Mouse (Mus musculus) kidney, embryonic 16.5 days (tissue): ENCODE data around the gene Usp39. TPM values are rescaled to one million over a fixed set of nuclear protein-coding genes. Genes with fewer than 3 reads are reported as not detected.

Source experiments
- ATAC-seq: fragments of 200-750 bp; cut with Nextera tagmentation; 2 replicates; pipeline ENCODE4 v1.8.0; 2017; ENCODE audit warnings: moderate TSS enrichment; ENCODE audit not compliant: low FRiP score, low TSS enrichment
- H3K27ac ChIP-seq: fragments of 300-500 bp; sonication (generic); 2 replicates; pipeline ENCODE4 v1.5.1; 2014; ENCODE audit warnings: low read length
- H3K27me3 ChIP-seq: fragments of 300-500 bp; sonication (generic); 2 replicates; pipeline ENCODE4 v1.6.1; 2014; ENCODE audit warnings: low read length, control low read depth, mixed read lengths; ENCODE audit not compliant: insufficient read depth
- H3K36me3 ChIP-seq: fragments of 300-500 bp; sonication (generic); 2 replicates; pipeline ENCODE4 v1.6.1; 2014; ENCODE audit warnings: low read length, control low read depth, mixed read lengths; ENCODE audit not compliant: insufficient read depth
- H3K4me1 ChIP-seq: fragments of 300-500 bp; sonication (generic); 2 replicates; pipeline ENCODE4 v1.6.1; 2014; ENCODE audit warnings: low read length, control low read depth, mixed read lengths; ENCODE audit not compliant: insufficient read depth
- H3K4me2 ChIP-seq: fragments of 300-500 bp; sonication (generic); replicated peaks from 2 replicates; pipeline ENCODE4 v1.6.1; 2014; ENCODE audit warnings: low read depth, low read length
- H3K4me3 ChIP-seq: fragments of 300-500 bp; sonication (generic); 2 replicates; pipeline ENCODE4 v1.5.1; 2014; ENCODE audit warnings: mild to moderate bottlenecking, low read length
- H3K9ac ChIP-seq: fragments of 300-500 bp; sonication (generic); replicated peaks from 2 replicates; pipeline ENCODE4 v1.6.1; 2014; ENCODE audit warnings: low read length
- H3K9me3 ChIP-seq: fragments of 300-500 bp; sonication (generic); 2 replicates; pipeline ENCODE4 v1.6.1; 2016; ENCODE audit warnings: low read length, control low read depth
- WGBS: fragments of 180-500 bp; shearing (Covaris S2); extraction: QIAGEN DNeasy Blood & Tissue Kit; methylation state at CpG from one replicate; pipeline ENCODE4 v1.1.7; 2014; 5-methylcytosine and 5-hydroxymethylcytosine counted together
- polyA plus RNA-seq: library from polyadenylated mRNA; unstranded; fragments of >200 nt; fragmentation: Nextera tagmentation; extraction: Ambion mirVana; gene quantifications from 2 replicates; pipeline ENCODE4 v1.2.1, GENCODE M21; 2015

The Usp39 gene
- polyA plus RNA-seq, 1 experiment from 2014 or later: 43.5 TPM

DNA sequence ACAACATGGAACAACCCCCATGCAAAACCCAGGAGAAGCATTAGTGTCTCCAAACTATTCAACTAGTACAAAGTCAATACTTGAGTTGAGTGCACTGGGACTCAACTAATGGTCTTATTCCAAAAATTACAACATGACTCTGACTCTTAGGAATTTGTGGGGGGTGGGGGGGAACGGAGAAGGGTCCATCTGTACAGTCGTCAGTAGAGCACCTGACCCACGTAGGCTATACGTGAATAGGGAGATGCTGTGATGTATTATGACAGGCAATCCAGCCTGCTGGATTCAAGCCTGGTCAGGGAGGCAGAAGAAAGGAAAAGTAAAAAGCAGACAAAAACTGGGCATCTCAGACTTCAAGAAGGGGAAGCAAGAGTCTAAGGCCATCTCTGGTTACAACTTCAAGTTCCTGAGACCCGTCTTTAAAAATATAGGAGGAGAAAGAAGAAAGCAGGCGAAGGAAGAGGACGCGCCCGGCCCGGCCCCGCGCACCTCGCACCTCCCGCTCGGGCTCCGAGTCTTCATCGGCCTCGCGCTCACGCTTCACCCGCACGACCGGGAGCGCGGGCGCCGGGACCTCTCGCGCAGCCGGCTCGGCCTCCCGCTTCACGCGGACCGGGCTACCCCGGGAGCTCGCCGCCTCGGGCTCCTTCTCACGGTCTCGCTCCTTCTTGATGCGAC is 449 bp downstream of the Usp39 start:
- Histone ChIP-seq H3K4me2 (peak overlapping the region; percentile 95), H3K4me3 (peak overlapping the region; percentile 79), H3K27me3 (no peaks in the 10 kb centered on the region), H3K9me3 (no peaks in the 10 kb centered on the region), H3K27ac (peak overlapping the region; percentile 29; the same call in 1 of the 2 replicates), H3K4me1 (peaks cover 30% of the 10 kb centered on the region), H3K36me3 (peaks cover 11% of the 10 kb centered on the region; the same call in 1 of the 2 replicates), H3K9ac (peak overlapping the region; percentile 85)
- WGBS: under 1% methylated on average over 36 of the region's 42 CpGs
- ATAC-seq: no peak

DNA sequence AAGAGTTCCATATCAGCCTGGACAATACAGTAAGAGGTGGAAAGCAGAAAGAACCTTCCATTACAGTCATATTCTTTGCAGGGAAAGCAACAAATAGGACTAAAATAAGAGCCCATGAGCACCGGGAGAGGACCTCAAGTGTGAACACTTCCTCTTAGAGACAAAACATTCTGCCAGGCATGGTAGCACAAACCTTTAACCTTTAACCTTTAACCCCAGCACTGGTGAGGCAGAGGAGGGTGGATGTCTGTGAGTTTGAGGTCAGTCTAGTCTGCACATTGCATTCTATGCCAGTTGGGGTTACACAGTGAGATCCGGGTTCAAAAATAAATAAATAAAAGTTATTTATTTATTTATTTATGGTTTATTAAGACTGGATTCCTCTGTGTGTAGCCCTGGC is 4.5 kb downstream of the Usp39 start:
- Histone ChIP-seq H3K4me2 (no peak overlapping the region), H3K9ac (no peak overlapping the region), H3K27me3 (no peaks in the 10 kb centered on the region), H3K27ac (no peak overlapping the region), H3K4me3 (no peak overlapping the region), H3K9me3 (no peaks in the 10 kb centered on the region), H3K4me1 (peaks cover 12% of the 10 kb centered on the region), H3K36me3 (peaks cover 31% of the 10 kb centered on the region)
- no peak for ATAC-seq
- 55% methylated on average over 2 of the region's 2 CpGs for whole genome bisulfite sequencing

DNA sequence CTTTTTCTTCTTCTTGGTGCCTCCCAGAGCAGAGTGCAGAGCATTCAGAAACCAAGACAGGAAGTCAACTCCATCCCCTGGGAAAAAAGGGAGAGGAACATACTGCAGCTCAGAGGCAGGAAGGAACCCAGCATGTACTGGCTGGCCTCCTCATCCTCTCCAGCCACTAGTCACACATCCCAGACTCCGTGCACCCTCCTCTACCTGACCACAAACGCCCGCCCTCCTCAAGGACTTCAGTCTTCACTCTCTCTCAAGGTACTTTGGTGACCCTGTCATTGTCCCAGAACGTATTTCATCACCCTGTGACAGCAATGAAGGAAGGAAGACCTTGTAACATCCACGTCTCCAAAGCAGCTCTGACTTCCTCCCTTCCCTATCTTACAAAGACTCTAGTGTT is 11.9 kb downstream of the Usp39 start:
- Histone ChIP-seq H3K9me3 (no peaks in the 10 kb centered on the region), H3K9ac (no peak overlapping the region), H3K4me1 (no peaks in the 10 kb centered on the region), H3K4me2 (no peak overlapping the region), H3K4me3 (no peak overlapping the region), H3K27me3 (no peaks in the 10 kb centered on the region), H3K27ac (no peak overlapping the region), H3K36me3 (peaks cover 62% of the 10 kb centered on the region)
- WGBS: 68% methylated on average over 5 of the region's 5 CpGs
- ATAC-seq: no peak

- Histone ChIP-seq H3K27me3 (no peaks in the 10 kb centered on the region), H3K4me3 (no peak overlapping the region), H3K4me1 (no peaks in the 10 kb centered on the region), H3K4me2 (no peak overlapping the region), H3K27ac (no peak overlapping the region), H3K36me3 (peaks cover 61% of the 10 kb centered on the region), H3K9ac (no peak overlapping the region), H3K9me3 (no peaks in the 10 kb centered on the region)
- WGBS: 93% methylated on average over 4 of the region's 4 CpGs
- no peak for ATAC-seq
These were observed 14.9 kb downstream of the Usp39 start for GRCm38 (mm10) chr6:72330133-72330532.

GRCm38 (mm10) chr6:72329019-72329418 is 16.0 kb downstream of the Usp39 start:
- Histone ChIP-seq H3K27me3 (no peaks in the 10 kb centered on the region), H3K27ac (no peak overlapping the region), H3K4me1 (no peaks in the 10 kb centered on the region), H3K9me3 (no peaks in the 10 kb centered on the region), H3K4me3 (no peak overlapping the region), H3K36me3 (peaks cover 68% of the 10 kb centered on the region), H3K4me2 (no peak overlapping the region), H3K9ac (no peak overlapping the region)
- no peak for ATAC-seq
- 92% methylated on average over 5 of the region's 5 CpGs for WGBS

DNA sequence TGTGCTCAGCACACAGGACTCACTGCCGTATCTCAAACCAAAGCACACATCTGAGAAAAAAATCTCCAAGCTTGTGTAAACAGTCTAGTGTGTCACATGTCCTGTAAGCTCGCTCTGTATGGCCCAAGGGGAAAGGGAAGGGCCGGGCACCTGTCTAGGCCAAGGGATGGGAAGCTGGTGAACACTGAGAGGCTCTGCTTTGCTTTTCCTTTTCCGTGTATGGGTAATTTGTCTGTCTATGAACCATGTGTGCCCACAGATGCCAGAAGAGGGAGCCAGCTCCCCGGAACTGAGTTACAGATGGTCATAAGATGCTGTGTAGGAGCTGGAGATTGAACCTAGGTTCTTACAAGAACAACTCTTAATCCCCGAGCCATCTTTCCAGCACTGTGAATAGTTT is 18.7 kb downstream of the Usp39 start:
- Histone ChIP-seq H3K9ac (no peak overlapping the region), H3K4me3 (no peak overlapping the region), H3K36me3 (peaks cover 65% of the 10 kb centered on the region), H3K4me1 (no peaks in the 10 kb centered on the region), H3K9me3 (no peaks in the 10 kb centered on the region), H3K27ac (no peak overlapping the region), H3K4me2 (no peak overlapping the region), H3K27me3 (no peaks in the 10 kb centered on the region)
- 71% methylated on average over 6 of the region's 6 CpGs for WGBS
- no peak for ATAC-seq

DNA sequence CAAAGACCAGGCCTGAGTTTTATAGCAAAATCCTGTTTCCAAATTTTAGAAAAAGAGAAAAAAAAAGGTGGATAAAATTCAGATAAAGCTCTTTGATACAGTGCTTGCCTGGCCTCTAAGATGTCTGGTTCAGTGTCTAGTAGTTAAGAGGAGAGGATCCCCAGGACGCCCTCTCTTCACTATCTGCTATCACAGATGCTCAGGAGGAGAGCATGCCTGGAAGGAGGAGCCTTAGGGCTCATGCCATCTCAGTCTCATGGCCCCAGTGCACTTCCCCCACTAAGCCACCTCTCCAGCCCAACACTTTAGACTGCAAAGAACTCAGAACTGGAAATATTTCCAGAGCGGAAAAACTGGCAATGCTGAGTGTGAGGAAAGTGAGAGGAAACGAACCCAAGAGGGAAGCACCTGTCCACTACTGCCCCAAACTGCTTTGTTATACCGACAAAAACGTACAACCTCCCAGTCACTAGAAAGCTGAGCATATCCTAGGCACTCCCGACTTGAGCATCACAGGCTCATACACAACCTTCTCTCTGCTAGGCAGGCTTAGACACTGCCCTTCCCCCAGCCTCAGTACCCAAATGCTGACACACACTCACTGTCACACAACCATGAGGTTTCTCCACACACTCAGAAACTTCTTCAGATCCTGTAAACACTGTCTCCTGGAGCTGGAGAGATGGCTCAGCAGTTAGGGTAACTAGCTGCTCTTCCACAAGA is 21.0 kb downstream of the Usp39 start:
- no peak overlapping the region for H3K4me2 ChIP-seq
- H3K27me3 ChIP-seq: no peaks in the 10 kb centered on the region
- no peaks in the 10 kb centered on the region for H3K9me3 ChIP-seq
- WGBS: 84% methylated on average over 6 of the region's 6 CpGs
- H3K36me3 ChIP-seq: peaks cover 75% of the 10 kb centered on the region
- H3K9ac ChIP-seq: no peak overlapping the region
- ATAC-seq: no peak
- no peaks in the 10 kb centered on the region for H3K4me1 ChIP-seq
- no peak overlapping the region for H3K27ac ChIP-seq
- no peak overlapping the region for H3K4me3 ChIP-seq

- H3K9ac ChIP-seq: no peak overlapping the region
- no peak overlapping the region for H3K4me3 ChIP-seq
- no peaks in the 10 kb centered on the region for H3K4me1 ChIP-seq
- H3K27me3 ChIP-seq: no peaks in the 10 kb centered on the region
- H3K27ac ChIP-seq: no peak overlapping the region
- WGBS: 97% methylated on average over 3 of the region's 3 CpGs
- ATAC-seq: no peak
- H3K36me3 ChIP-seq: peaks cover 72% of the 10 kb centered on the region
- H3K9me3 ChIP-seq: no peaks in the 10 kb centered on the region
- H3K4me2 ChIP-seq: no peak overlapping the region
These were observed 22.0 kb downstream of the Usp39 start for GRCm38 (mm10) chr6:72322936-72323335.

GRCm38 (mm10) chr6:72319019-72319418 is 26.0 kb downstream of the Usp39 start:
- no peaks in the 10 kb centered on the region for H3K9me3 ChIP-seq
- no peaks in the 10 kb centered on the region for H3K27me3 ChIP-seq
- no peak overlapping the region for H3K4me3 ChIP-seq
- WGBS: 78% methylated on average over 11 of the region's 11 CpGs
- no peak overlapping the region for H3K27ac ChIP-seq
- peaks cover 3% of the 10 kb centered on the region; the same call in 1 of the 2 replicates for H3K4me1 ChIP-seq
- peaks cover 48% of the 10 kb centered on the region for H3K36me3 ChIP-seq
- no peak overlapping the region for H3K4me2 ChIP-seq
- H3K9ac ChIP-seq: no peak overlapping the region
- ATAC-seq: no peak

- Histone ChIP-seq H3K9ac (no peak overlapping the region), H3K9me3 (no peaks in the 10 kb centered on the region), H3K27ac (no peak overlapping the region), H3K4me1 (peaks cover 3% of the 10 kb centered on the region; the same call in 1 of the 2 replicates), H3K4me2 (no peak overlapping the region), H3K27me3 (no peaks in the 10 kb centered on the region), H3K36me3 (peaks cover 48% of the 10 kb centered on the region), H3K4me3 (no peak overlapping the region)
- 87% methylated on average over 5 of the region's 5 CpGs for WGBS
- no peak for ATAC-seq
These were observed 26.5 kb downstream of the Usp39 start for GRCm38 (mm10) chr6:72318440-72318839.
